Mouse (Mus musculus) adrenal gland, adult 8-10 months (tissue): Measurements from ENCODE around the gene Lsmem1. TPM values are rescaled to one million over a fixed set of nuclear protein-coding genes. Genes with fewer than 3 reads are reported as not detected.

ENCODE experiments used
- DNase-seq: peaks from one replicate; pipeline ENCODE4 v3.0.0; 2022
- total RNA-seq, 4 experiments: library from RNA; stranded (reverse); gene quantifications; 2 replicates each; pipeline ENCODE4 v1.2.4; 2022

Gene Lsmem1
- total RNA-seq = under 1 TPM in 3 of 4 experiments, not detected in 1; 0.14 to 0.56 (median 0.28) TPM

DNA sequence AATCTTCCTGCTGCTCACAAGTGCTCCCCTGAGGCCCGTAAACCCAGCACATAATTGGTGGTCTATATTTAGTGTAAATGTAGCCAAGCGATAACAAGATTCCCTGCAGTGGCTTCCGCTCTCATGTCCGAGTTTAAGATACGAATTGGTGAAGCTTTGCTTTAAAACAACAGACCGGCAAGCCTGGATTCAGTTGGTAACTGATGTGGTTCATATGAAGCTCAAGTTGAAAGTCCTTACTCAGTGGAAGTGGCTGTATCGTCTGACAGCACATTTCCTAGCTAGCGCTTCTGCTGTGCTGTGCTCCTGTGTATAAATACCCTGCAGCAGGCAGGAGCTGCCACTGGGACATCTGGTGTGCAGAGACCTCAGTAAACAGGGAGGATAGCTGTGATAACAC is at the start of gene Lsmem1:
Gene Lsmem1, minus strand, starts transcription at position 189 of the 400 bp plus-strand sequence.
- DNase-seq = no peak

DNA sequence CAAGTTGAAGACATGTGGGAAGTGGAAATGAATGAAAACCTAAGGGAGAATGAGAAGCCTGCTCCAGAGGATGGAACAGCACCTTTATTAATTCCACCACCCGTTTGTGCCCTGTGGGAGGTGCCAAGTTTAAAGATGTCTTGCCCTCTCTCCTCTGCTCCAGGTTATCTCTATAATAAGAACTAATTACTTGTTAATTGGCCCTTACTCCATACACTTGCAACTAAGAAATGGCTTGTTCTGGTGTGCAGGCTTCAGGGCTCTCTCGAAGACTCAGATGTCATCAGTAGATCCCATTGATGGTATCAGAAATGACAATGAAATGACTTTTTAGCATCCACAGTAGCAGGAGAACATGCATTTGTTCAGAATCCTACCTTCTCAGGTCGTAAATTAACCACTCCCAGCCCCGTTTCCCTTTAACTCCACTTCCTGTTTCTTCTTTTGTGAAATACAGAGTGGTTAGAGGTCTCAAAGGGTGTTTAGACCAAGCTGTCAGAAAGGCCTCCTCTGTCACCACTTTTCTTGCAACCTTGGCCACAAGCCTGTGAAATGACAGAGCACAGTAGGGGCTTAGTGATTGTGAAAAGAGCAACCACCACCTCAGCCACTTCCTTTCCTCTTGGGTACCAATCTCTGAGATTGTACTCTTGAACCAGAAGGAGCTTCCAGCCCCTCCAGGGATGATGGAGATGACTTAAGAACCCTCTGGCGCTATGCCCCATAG is 49.3 kb upstream of the Lsmem1 start, which contains the start of gene Ifrd1:
Gene Ifrd1, minus strand, starts transcription at position 51 of the 727 bp plus-strand sequence.
- no peak for DNase-seq

DNA sequence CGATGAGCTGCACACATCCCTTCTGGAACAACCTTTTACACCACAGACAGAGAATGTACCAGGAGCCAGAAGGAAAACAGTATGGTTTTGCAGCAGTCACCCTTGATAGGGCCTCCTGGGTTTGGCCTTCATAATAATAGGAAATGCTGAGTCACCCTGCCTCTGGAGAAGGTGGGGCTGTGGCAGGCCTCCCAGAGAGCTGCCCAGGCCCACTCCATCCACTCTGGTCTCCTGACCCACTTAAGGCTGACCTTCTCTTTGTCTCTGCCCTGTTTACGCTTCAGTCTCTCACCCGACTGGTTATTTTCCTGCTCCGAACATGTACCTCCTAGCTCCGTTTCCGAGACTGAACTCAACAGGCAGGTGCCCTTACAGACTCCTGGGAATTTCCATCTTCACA is 48.7 kb upstream of the Lsmem1 start:
- peak; percentile 78 for DNase-seq

DNA sequence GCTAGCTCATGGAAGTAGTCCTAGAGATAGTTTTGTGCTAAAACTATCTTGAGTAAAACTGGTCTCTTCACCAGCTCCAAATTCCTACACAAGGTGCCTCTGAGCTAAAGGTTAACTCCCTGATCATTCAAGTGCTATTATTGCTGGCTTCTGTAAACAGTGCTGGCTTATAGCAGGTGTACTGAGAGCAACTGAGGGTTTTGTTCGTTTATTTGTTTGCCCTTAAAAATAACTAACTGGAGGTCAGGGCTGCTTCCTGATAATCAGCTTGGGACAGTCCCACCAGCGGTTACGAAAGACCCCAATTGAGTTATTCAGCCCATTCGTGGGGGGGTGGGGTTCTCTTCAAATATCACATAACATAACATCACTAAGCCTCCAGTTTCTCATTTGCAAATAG is 48.1 kb upstream of the Lsmem1 start:
- DNase-seq = no peak

DNA sequence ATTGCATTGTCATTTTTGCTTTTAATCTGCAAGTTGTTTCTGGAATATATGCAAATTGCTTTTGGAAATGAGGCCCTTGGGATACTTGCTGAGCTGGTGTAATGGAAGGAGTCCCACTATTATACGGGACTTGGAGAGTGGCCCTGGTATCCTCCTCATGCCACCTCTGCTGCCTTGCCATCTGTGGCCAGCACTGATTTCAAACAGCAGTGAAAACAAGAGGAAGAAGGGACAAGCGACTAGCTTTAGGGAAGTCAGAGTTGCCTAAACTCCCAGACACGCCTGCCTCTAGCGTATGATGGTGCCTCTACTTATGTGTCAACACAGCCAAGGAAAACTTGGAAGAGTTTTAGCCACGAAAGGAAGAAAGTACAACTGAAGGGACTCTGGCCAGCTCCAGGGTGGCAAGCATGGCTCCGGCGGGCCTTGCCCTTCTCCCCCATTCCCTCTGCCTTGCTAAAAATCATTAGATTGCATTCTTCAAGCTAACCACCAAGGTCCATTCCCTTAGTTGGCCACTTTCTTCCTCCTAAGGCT is 46.2 kb upstream of the Lsmem1 start:
- no peak for DNase-seq

DNA sequence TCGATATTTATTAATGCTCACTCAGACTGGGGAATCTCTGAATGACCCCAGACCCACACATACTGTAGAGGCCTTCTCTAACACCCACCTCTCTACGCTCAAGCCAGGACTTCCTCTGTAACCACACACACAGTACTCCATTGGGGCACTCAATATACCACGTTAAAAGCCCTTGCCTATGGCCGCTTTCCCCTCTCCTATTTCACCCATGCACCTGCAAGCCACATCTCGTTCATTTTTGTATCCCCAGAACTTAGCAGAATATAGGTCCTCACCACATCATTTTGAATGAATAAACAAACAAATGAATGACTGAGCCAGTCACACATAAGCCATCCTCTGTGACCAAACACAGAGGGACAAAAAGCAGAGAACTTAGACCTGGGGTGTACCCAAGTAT is 45.6 kb upstream of the Lsmem1 start:
- no peak for DNase-seq

DNA sequence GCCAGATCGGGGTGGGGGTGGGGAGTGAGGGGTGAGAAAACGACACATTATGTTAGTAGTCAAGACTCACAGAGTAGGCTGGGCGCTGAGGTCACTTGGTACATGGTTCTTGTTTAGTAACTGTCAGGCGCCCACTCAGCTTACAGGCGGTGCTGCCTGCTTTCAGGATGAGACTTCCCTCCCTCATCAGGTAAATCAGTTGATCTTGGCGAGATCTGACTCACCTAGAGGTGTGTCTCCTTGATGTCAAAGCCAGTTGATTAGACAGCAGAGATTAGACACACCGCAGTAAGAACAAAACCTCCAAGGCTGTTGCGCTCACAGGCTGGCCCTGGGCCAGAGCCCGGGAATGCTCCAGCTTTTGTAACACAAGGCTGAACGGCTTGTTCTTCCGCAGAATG is 44.5 kb upstream of the Lsmem1 start:
- peak; percentile 90 for DNase-seq

DNA sequence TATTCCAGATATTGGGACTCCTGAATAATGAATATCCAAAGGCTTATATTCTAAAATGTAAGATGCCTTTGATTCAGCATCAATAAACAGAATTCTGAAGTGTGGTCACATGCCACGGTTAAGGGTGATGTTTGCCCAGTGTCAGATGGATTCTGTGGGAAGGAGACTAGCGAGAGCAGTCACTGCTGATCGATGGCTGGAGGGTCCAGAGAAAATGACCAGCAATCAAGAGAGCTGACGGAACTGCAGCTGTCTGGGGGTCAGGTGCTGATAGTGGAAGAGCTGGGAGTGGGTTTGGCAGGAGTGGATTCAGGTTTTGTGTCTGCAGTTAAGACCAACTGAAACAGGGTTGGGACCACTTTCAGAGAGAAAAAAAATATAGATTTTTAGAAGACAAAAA is 44.0 kb upstream of the Lsmem1 start:
- DNase-seq = no peak

DNA sequence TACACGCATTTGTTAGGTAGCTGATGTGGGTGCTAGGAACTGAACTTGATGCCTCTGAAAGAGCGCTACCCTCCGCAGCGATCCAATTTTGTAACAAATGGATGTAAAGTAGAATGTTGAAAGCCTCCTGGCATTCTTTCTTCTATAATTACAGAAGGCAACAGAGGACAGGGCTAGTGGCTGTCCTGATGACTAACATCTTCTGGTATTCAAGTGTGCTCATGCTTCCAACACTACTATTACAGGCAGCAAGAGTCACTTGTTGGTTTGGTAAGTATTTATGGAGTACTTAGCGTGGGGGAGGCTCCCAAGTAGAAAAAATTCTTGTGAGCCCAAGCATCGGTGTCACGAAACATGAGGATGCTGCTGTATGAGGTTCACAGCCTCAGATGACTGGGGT is 39.9 kb upstream of the Lsmem1 start:
- no peak for DNase-seq

DNA sequence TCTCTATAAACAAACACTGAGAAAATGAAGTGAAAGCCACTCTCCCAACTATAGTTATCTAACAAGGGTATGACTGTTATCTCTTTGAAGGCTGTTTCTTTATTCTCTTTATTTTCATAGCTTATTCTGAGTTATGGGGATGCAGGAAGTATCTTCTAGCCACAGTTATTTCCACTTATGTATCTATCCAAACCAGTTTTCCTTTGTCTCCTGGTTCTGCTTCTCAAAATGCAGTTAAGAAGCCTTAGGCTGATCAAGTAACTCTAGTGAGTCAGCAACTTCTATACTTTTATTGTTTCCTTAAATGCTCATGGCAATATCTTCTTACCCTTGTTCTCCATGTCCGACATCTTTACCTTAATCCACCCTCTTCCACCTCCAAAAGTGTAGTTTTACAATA is 32.9 kb upstream of the Lsmem1 start:
- DNase-seq = no peak

DNA sequence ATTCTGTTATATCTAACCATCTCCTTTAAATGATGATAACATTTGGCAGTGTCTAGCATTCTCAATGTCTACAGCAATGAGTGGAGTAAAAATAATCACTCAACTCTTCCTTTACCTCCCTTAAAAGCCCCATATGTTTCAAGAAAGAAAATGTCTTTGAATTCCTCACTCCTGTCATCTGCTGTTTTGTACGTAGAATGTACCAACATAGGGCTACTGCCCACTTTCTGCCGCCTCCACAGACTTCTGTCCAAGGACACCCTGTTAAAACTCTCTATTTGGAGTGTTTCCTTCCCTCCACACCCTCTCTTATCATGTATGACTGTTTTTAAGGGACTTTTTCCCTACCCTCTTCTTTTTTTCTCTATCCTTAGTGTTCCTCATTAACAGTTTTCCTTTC is 32.3 kb upstream of the Lsmem1 start:
- no peak for DNase-seq

DNA sequence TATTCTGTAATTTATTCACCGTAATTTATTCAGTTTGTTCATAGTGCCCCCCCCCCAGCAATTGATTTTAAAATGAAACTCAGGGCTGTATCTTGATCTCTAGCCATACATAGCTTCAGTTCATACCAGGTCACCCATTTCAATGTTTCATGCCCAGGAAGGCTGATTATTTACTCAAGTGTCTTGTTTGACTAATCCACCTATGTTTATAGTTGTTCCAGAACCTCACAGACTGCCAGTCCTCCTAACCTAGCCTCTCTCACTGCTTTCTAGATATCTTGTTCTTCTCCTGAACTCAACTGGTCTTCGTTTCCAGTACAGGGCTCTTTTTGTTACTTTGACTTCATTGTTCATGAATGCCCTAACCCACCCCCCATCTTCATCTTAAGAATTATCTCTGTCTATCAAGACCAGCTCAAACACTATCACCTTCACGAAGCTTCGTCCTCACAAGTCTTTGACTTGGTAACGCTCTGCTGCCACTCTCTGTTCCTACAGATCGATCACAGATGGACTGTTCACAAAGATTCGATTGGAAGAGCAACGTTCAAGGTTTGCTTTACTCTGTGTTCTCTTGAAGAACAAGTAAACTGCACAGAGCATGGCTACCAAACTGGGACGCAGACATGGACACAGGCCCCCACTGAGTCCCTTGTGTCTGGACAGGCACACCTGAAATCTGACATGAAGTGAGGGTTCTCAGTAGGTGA is 25.0 kb upstream of the Lsmem1 start:
- no peak for DNase-seq

DNA sequence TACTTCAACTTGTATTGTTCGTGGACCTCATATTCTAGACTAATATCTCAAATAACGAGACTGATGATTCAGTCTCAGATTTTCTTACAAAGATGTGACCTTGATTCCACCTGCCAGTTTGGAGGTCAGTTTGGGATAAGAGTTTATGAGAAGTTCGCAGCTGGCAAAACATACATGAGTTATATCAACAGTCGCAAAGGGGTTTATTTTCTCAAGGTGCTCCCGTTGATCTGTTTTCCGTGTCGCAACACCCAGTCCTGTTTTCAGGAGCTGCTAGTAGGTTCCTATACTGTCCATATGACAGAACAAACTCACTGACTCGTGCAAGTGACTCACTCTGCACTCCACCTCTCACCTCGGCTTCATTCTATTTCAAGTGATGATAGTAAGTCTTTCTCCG is 24.4 kb upstream of the Lsmem1 start:
- peak; percentile 44 for DNase-seq

DNA sequence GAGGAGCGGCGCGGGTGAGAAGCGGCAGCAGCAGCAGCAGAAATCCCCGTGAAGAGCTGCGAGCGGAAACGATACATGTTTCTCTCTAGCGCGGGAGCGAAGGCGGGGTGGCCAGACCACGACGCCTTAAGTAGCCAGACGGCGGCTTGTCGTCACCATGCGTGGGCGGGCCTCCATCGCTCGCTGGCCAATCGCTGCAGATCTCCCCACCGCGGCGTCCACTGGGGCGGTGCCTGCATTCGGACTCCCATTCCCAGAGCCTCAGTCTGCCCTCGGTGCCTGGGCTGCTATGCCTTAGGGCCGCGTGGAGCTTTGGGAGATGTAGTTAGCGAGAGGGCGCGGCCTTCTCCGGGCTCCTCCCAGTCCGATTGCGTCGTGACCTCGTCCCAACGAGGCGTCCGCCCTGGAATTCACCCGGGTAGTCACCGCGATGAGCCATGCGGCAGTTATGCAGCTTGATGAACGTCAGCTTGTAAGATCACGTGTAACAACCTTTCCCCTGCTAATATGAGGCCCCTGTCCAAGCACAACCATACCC is 23.9 kb upstream of the Lsmem1 start:
- DNase-seq = peak; percentile 99

DNA sequence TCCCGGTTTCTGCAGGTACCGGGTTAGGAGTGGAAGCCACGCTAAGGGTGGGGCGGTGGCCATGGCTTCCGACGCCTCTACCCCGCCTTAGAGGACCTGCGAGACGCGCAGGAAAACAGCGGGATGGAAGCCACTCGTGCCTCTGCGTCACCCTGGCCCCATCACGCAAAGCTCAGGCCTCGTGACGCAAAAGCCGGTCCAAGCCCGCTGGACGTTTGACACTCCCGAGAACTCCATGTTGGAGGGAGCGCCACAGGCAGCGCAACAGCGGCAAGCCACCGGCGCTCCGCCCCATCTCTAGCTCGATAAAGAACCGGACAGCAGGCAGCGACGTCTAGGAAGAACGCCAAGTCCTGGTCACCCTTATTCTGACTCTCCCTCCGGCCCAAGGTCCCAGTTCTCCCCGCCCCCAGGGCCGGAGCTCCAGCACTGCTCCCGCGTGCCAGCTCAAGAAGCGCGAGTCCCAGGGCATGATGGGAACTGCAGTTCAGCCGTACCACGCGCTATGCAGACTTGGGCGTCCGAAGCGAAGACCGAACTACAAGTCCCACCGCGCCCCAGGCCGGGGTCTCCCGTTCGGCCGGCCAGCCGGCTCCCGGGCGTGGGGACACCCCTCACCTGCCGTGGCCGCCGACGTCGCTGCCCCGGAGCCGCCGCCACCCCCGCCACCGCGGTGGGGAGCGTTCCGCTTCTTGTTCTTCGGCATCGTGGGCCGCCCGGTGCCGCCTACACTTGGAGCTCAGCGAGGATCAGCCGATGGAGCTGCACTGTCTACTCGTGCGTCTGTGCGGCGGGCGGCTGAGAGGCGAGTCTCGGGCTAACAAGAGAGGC is 23.2 kb upstream of the Lsmem1 start:
- peak; percentile 97 for DNase-seq

DNA sequence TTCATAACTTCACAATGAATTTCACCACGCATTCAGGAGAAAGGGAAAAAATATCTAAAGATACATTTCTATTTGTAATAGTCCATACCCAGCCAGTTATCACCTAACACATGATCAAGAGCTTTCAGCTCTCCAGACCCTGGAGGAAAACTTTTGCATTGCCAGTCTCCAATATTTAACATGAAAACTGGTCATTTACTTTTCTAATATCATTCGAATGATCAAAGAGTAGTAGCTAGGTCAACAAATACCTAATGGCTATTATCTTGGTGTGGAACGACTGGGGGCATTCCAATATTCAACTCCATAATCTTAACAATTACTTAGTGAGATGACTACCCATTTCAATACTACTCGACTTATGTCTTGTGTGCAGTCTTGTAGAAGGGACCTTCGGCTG is 22.3 kb upstream of the Lsmem1 start:
- DNase-seq = no peak

DNA sequence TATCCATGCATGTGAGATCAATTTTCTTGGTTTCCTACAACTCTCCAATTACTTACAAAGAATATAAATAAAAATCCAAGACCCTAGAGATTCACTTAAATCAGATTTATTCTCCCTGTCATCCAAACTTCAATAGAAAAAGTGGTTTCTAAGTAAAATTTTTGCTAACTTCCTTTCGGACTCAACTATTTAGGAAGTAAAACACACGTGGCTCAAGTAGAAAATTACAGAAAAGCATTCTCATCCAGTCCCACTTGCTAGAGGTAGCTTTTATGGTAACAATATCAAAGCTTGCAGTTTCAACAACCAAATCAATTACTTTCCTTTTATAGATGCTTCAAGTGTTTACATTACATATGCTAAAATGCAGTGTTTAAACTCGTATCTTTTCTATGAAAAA is 21.6 kb upstream of the Lsmem1 start:
- DNase-seq = no peak

DNA sequence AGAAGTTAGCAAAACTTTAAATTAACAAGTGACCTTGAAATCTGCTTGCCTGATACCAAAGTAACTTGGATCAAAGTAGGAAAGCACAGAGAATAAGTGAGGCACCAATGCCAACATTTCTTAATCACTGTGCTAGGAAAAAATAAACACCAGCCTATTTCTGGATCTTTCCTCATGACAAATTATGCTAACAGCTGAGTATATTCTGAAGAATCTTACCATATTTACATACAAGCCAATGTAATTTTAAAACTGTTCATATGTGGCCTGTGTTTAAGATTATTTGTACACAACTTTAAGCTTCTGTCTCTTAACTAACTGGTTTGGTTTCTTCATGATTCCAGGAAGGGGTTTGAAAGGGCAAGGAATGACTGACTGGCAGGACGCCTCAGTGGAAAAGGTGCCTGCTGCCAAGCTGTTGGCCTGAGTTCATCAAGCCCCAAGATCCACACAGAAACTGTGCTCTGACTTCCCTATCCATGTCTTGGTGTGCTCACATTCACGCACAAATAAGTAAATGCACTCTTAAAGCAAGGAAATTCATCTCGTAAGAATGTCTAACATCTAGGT is 20.8 kb upstream of the Lsmem1 start:
- peak; percentile 42 for DNase-seq

DNA sequence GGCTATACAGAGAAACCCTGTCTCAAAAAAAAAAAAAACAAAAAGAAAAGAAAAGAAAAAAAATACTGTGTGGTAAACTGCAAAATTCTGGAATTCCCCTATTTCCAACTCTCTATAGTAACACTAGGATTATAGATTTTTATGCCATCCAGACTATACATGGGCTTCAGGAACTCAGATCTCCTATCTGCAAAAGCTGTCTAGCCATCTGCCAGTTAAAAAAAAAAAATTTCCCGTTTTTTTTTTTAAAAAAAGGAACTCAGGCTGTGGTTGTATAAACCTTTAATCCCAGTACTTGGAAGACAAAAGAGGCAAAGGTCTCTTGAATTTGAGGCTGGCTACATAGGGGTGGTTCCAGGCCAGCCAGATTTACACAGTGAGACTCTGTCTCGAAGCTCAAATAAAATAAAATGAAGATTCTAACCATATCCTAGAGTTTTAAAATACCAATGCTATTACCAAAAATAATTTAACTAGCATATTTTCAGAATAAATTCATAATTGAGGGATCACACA is 19.2 kb upstream of the Lsmem1 start:
- DNase-seq = no peak

DNA sequence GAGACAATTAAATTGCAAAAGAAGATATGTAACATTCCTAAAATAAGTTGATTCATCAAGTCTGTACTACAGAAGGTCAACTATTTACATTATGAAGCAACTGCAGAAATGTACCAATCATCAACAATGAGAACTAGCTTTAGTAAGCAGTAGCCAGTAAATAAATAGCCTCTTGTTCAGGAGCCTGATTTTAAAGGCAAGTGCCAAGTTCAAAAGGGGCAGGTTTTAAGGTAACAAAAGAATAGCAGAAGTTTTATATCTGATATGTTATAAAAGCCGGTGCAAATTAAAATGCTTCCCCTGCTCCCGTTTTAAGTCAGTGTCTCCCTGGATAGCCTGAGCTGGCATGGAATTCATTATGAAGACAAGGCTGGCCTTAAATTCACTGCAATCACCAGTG is 18.5 kb upstream of the Lsmem1 start:
- DNase-seq = no peak

DNA sequence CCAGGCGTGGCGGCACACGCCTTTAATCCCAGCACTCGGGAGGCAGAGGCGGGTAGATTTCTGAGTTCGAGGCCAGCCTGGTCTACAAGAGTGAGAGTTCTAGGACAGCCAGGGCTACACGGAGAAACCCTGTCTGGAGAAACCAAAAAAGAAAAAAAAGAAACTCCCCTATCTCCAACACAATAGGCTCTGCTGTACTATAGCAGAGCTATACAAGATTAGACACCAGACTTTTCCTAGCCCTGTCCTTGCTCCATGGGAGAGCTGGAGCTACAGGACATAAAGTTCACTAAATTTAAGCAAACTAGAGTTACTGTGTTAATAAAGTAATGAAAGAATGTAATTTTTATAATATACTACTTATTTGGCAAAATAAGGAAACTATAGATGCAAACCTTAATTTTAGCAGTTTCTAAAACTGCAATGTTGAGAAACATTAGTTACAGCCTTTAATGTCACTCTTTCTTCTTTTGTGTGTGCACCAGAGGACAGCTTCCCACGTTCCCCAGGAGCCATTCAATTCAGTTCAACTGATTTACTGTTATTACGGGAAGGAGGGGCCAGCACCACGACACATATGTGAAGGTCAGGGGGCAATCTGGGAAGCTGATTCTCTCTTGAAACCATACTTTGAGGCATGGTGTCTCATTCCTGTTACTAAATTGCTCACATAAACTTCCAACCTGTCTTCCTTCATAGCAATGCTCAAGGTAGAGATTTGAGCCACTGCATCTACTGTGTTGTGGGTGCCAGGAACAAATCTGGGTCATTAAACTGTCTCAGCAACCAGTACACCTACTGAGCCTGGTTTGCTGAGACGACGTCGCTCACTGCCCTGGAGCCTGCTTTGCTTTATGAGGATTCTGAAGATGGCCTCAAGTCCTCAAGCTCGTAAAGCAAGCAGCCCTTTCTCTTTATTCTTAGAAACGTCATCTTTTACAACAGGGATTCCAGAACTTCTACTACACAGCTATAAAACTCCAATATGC is 15.9 kb upstream of the Lsmem1 start:
- no peak for DNase-seq
